Mouse (Mus musculus) v-Abl transformed pro-B cells (cell line): ENCODE results near the gene Tmem208.

Experiments
- in situ Hi-C, 2 experiments: fragments of 400-800 bp; cut with MboI; formaldehyde crosslinking; loops; one replicate each; pipeline ENCODE4 v1.15.1; 2025; ENCODE audit not compliant: unreplicated experiment in 2 of 2

Tmem208 gene

GRCm38 (mm10) chr8:105380308-105380707 lies 54.2 kb downstream of the Tmem208 start:
- in situ Hi-C loops: no loop called here

- in situ Hi-C loops: no loop called here
These were observed 57.9 kb downstream of the Tmem208 start for GRCm38 (mm10) chr8:105384070-105384469.
